Mouse (Mus musculus) embryo, embryonic 10 days (tissue): ENCODE data around the gene Cib4.

Source experiments
- DNase-seq: peaks from one replicate; pipeline ENCODE4 v3.0.0-alpha.2; 2015; ENCODE audit warnings: low spot score

Gene Cib4

GRCm38 (mm10) chr5:30518108-30518507 is 27.5 kb downstream of the Cib4 start:
- no peak for DNase-seq

- DNase-seq = peak; percentile 63
These were observed 29.3 kb downstream of the Cib4 start for GRCm38 (mm10) chr5:30516376-30516775.

GRCm38 (mm10) chr5:30513111-30513510 is 32.5 kb downstream of the Cib4 start:
- no peak for DNase-seq

GRCm38 (mm10) chr5:30497299-30497698 is 48.3 kb downstream of the Cib4 start:
- peak; percentile 73 for DNase-seq

GRCm38 (mm10) chr5:30496821-30497220 is 48.8 kb downstream of the Cib4 start:
- DNase-seq = no peak

- DNase-seq = peak; percentile 24
These were observed 50.3 kb downstream of the Cib4 start for GRCm38 (mm10) chr5:30495288-30495687.

GRCm38 (mm10) chr5:30494606-30495005 is 51.0 kb downstream of the Cib4 start:
- DNase-seq = no peak

- no peak for DNase-seq
These were observed 51.9 kb downstream of the Cib4 start for GRCm38 (mm10) chr5:30493723-30494122.

- no peak for DNase-seq
These were observed 54.8 kb downstream of the Cib4 start for GRCm38 (mm10) chr5:30490845-30491244.

GRCm38 (mm10) chr5:30490215-30490614 is 55.4 kb downstream of the Cib4 start:
- DNase-seq = no peak

- no peak for DNase-seq
These were observed 60.5 kb downstream of the Cib4 start for GRCm38 (mm10) chr5:30485136-30485535.

GRCm38 (mm10) chr5:30484591-30484990 is 61.0 kb downstream of the Cib4 start:
- DNase-seq = no peak

GRCm38 (mm10) chr5:30483533-30483932 is 62.1 kb downstream of the Cib4 start:
- no peak for DNase-seq

- peak; percentile 89 for DNase-seq
These were observed 63.3 kb downstream of the Cib4 start for GRCm38 (mm10) chr5:30482319-30482718.

GRCm38 (mm10) chr5:30476534-30476933 is 69.1 kb downstream of the Cib4 start:
- peak; percentile 65 for DNase-seq

- DNase-seq = no peak
These were observed 73.5 kb downstream of the Cib4 start for GRCm38 (mm10) chr5:30472148-30472547.

- peak; percentile 21 for DNase-seq
These were observed 75.2 kb downstream of the Cib4 start for GRCm38 (mm10) chr5:30470454-30470853.

- no peak for DNase-seq
These were observed 79.3 kb downstream of the Cib4 start for GRCm38 (mm10) chr5:30466315-30466714.

- DNase-seq = peak; percentile 20
These were observed 79.8 kb downstream of the Cib4 start, which contains the start of gene 1700001C02Rik for GRCm38 (mm10) chr5:30465861-30466260. 1700001C02Rik (plus strand) TSS chr5:30466047.

- DNase-seq = peak; percentile 18
These were observed 83.8 kb downstream of the Cib4 start, which contains the start of gene Otof for GRCm38 (mm10) chr5:30461821-30462220. Otof (minus strand) TSS chr5:30461932.

- peak; percentile 45 for DNase-seq
These were observed 85.5 kb downstream of the Cib4 start for GRCm38 (mm10) chr5:30460155-30460554.

GRCm38 (mm10) chr5:30456056-30456455 is 89.6 kb downstream of the Cib4 start:
- peak; percentile 24 for DNase-seq

- DNase-seq = no peak
These were observed 101.2 kb downstream of the Cib4 start for GRCm38 (mm10) chr5:30444327-30444895.

- no peak for DNase-seq
These were observed 103.4 kb downstream of the Cib4 start for GRCm38 (mm10) chr5:30442196-30442595.
